Mouse (Mus musculus): ENCODE measurements at regions not wholly inside any gene's neighbourhood (a gene's known extent, or its start where the extent isn't known, plus 50 kb on each side); places are given as distances from the start of the nearest gene placed in this dataset.

GRCm38 (mm10) chr7:73201330-73201729, 174.0 kb upstream of the Rgma start:
- TF ChIP-seq POLR2A (IDR thresholded peaks at IDR 0.05; ENCODE audit: insufficient read length, low read depth), result no peak
- TF ChIP-seq MAX (IDR thresholded peaks at IDR 0.05; ENCODE audit: low read depth), result no peak
- no peak for TF ChIP-seq MYOD1 (IDR thresholded peaks at IDR 0.05; ENCODE audit: control insufficient read depth in 1 of 3, insufficient read length in 2 of 3, low read depth in 2 of 3)
- TF ChIP-seq TCF12 (IDR thresholded peaks at IDR 0.05; ENCODE audit: insufficient read depth, poor library complexity, severe bottlenecking), result no peak
- TF ChIP-seq MYOG (IDR thresholded peaks at IDR 0.05; ENCODE audit: control insufficient read depth in 1 of 3, insufficient read depth in 1 of 3, insufficient read length in 2 of 3, low read depth in 2 of 3), result no peak
- no peak for TF ChIP-seq E2F4 (IDR thresholded peaks at IDR 0.05; ENCODE audit: insufficient read depth)
- TF ChIP-seq POLR2AphosphoS2 (IDR thresholded peaks at IDR 0.05; ENCODE audit: insufficient read length, low read depth), result no peak
- TF ChIP-seq REST (IDR thresholded peaks at IDR 0.05; ENCODE audit: insufficient read depth, insufficient read length), result no peak
